Mouse (Mus musculus): ENCODE data around the gene Htatsf1. TPM values are rescaled to one million over a fixed set of nuclear protein-coding genes. Genes with fewer than 3 reads are reported as not detected.

Gene Htatsf1
- polyA plus RNA-seq, 1 experiment from 2014 or later, result 75.4 TPM

Other genes with a start within 250 kb of the Htatsf1 start
- gene Map7d3, start 231.3 kb upstream of the Htatsf1 start, polyA plus RNA-seq (2015; fragmentation: Nextera tagmentation; extraction: Ambion mirVana), result 3.3 and 3.7 TPM in 2 replicates
- 0.04 TPM in 1 of 2 replicates, not detected in the other for gene Adgrg4, start 183.4 kb upstream of the Htatsf1 start, polyA plus RNA-seq (2015; fragmentation: Nextera tagmentation; extraction: Ambion mirVana)
- not detected in 2 replicates for gene Brs3, start 10.5 kb upstream of the Htatsf1 start, polyA plus RNA-seq (2015; fragmentation: Nextera tagmentation; extraction: Ambion mirVana)
- gene Vgll1, start 34.5 kb downstream of the Htatsf1 start, polyA plus RNA-seq (2015; fragmentation: Nextera tagmentation; extraction: Ambion mirVana), result 0.31 and 0.33 TPM in 2 replicates
- gene Cd40lg, start 158.6 kb downstream of the Htatsf1 start, polyA plus RNA-seq (2015; fragmentation: Nextera tagmentation; extraction: Ambion mirVana), result not detected in 2 replicates

All from limb, embryonic 15.5 days (tissue).